Comparison of ENCODE assay signal across 18 mouse cellular contexts in the genomic region with DNA sequence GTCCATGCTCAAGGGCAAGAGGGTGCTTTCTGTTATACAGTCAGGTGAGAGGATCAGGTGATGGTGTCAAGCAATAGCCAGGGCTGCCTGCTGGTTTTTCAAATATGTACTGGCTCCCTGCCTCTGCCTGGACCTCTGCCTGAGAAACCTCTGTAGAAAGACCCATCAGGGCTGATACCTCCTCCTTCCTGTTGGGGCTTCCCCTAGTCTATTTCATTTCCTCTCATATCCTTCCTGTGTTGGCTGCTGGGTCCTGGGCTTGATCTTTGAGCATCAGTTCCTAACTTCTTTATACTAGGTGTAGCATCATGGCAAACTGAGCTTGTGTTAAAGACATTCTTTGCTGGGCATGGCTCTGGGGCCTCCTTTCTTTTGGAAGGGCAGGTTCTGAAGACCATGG.
DNase-seq lines count a peak whose midpoint lies in the region; ATAC-seq and TF ChIP-seq lines count a peak whose summit lies in the region.
"Had no signal": no experiment of that assay in that cellular context is flagged by ENCODE, and none has a peak within 500 bp of the region (broad histone marks: within the 10 kb centered on the region; RNA-seq: fewer than 3 reads in every experiment).

No protein-coding gene starts in this region.

- H3K4me3 ChIP-seq in thymus, adult 2 months (ENCODE audit: control insufficient read depth, insufficient read depth, low read length): no peak overlapping the region
- H3K4me3 ChIP-seq in spleen, adult 2 months (ENCODE audit: extremely low read depth, insufficient read depth, insufficient read length): no peak overlapping the region
- H3K4me3 ChIP-seq in midbrain, embryonic 10.5 days: no peak overlapping the region
- H3K4me3 ChIP-seq: embryonic facial prominence, embryonic 10.5 days; forebrain, embryonic 13.5 days; heart, embryonic 12.5 days; kidney, embryonic 15.5 days; neural tube, embryonic 13.5 days had no signal

- H3K4me1 ChIP-seq in thymus, adult 2 months (replicated peaks; ENCODE audit: control insufficient read depth, insufficient read depth, low read length): peaks cover 5% of the 10 kb centered on the region; the same call in 1 of the 2 replicates
- peaks cover 14% of the 10 kb centered on the region; the same call in 1 of the 2 replicates for H3K4me1 ChIP-seq in spleen, adult 2 months (ENCODE audit: control insufficient read depth, insufficient read depth, insufficient read length)
- no peaks in the 10 kb centered on the region for H3K4me1 ChIP-seq in midbrain, embryonic 10.5 days
- H3K4me1 ChIP-seq: embryonic facial prominence, embryonic 10.5 days; forebrain, embryonic 13.5 days; heart, embryonic 12.5 days; kidney, embryonic 15.5 days; neural tube, embryonic 13.5 days had no signal

- no peaks in the 10 kb centered on the region for H3K9me3 ChIP-seq in midbrain, embryonic 10.5 days (replicated peaks)
- H3K9me3 ChIP-seq: embryonic facial prominence, embryonic 10.5 days; forebrain, embryonic 13.5 days; heart, embryonic 12.5 days; kidney, embryonic 15.5 days; neural tube, embryonic 13.5 days had no signal

- no peak for TF ChIP-seq POLR2A in thymus, adult 2 months (IDR thresholded peaks at IDR 0.05; ENCODE audit: control insufficient read depth, extremely low read depth, insufficient read depth, low read length, poor library complexity)
- no peak for TF ChIP-seq POLR2A in spleen, adult 2 months (IDR thresholded peaks at IDR 0.05; ENCODE audit: low read depth, low read length)

- no peaks in the 10 kb centered on the region for H3K27me3 ChIP-seq in thymus, adult 2 months (ENCODE audit: control insufficient read depth, insufficient read depth, low read length)
- no peaks in the 10 kb centered on the region for H3K27me3 ChIP-seq in spleen, adult 2 months (ENCODE audit: control insufficient read depth, insufficient read depth, low read length)
- H3K27me3 ChIP-seq in midbrain, embryonic 10.5 days (ENCODE audit: low read depth, poor library complexity, severe bottlenecking): no peaks in the 10 kb centered on the region
- H3K27me3 ChIP-seq: forebrain, embryonic 13.5 days; heart, embryonic 12.5 days; kidney, embryonic 15.5 days; neural tube, embryonic 13.5 days had no signal

- ATAC-seq in megakaryocyte, adult 5-6 weeks (ENCODE audit: poor library complexity, severe bottlenecking): peak; percentile 80
- ATAC-seq: forebrain, embryonic 13.5 days; midbrain, embryonic 16.5 days had no signal

- no peak overlapping the region for H3K27ac ChIP-seq in thymus, adult 2 months (ENCODE audit: control insufficient read depth, insufficient read depth, low read length)
- peak overlapping the region; percentile 20; the same call in 1 of the 2 replicates for H3K27ac ChIP-seq in spleen, adult 2 months (ENCODE audit: insufficient read depth, low read length)
- no peak overlapping the region for H3K27ac ChIP-seq in midbrain, embryonic 10.5 days (replicated peaks)
- H3K27ac ChIP-seq: embryonic facial prominence, embryonic 10.5 days; forebrain, embryonic 13.5 days; hindbrain, embryonic 14.5 days; kidney, embryonic 15.5 days; neural tube, embryonic 13.5 days had no signal

- TF ChIP-seq CTCF in thymus, adult 2 months (IDR thresholded peaks at IDR 0.05; ENCODE audit: borderline replicate concordance, control insufficient read depth, extremely low read depth, insufficient read depth, low read length, poor library complexity): no peak
- TF ChIP-seq CTCF in spleen, adult 2 months (IDR thresholded peaks at IDR 0.05; ENCODE audit: extremely low read depth, insufficient read depth, insufficient read length, insufficient replicate concordance): no peak

- H3K36me3 ChIP-seq in thymus, adult 2 months (ENCODE audit: control insufficient read depth, insufficient read depth, low read length): no peaks in the 10 kb centered on the region
- H3K36me3 ChIP-seq in spleen, adult 2 months (ENCODE audit: control insufficient read depth, insufficient read depth, low read length): no peaks in the 10 kb centered on the region
- no peaks in the 10 kb centered on the region for H3K36me3 ChIP-seq in midbrain, embryonic 10.5 days
- H3K36me3 ChIP-seq: embryonic facial prominence, embryonic 10.5 days; heart, embryonic 12.5 days; kidney, embryonic 15.5 days; neural tube, embryonic 13.5 days had no signal

- peak; percentile 5 for DNase-seq in thymus, adult 2 months
- DNase-seq in thymus, postnatal 4 days: no peak
- DNase-seq in CD8-positive naive resting alpha-beta T cell, adult 2 months (ENCODE audit: low read depth in 2 of 2, low spot score in 2 of 2): peak; percentile 28 to 31
- peak; percentile 30 to 36 for DNase-seq in spleen, adult 2 months (ENCODE audit: low read depth in 1 of 2, low spot score in 2 of 2)
- DNase-seq in midbrain, embryonic 10.5 days (ENCODE audit: low spot score): no peak
- no peak for DNase-seq in ovary, postnatal 10 days (ENCODE audit: low spot score)
- DNase-seq in cerebellum, adult 18-20 months: no peak
- DNase-seq: cerebellum, adult 9-11 months; left cerebral cortex, postnatal 4 days; lung, embryonic 14.5 days had no signal

Comparison
In these comparisons a context has a peak if more than half of its experiments do, and no peak if none do; other contexts are left out.
1. DNase-seq: peak in thymus, adult 2 months (single experiment), CD8-positive naive resting alpha-beta T cell, adult 2 months (2 of 2) and spleen, adult 2 months (2 of 2); none in thymus, postnatal 4 days (single experiment), midbrain, embryonic 10.5 days (single experiment), ovary, postnatal 10 days (single experiment) and cerebellum, adult 18-20 months (0 of 2).